Mouse (Mus musculus): ENCODE measurements around the gene Pglyrp2. TPM values are rescaled to one million over a fixed set of nuclear protein-coding genes. Genes with fewer than 3 reads are reported as not detected.

The Pglyrp2 gene
- not detected in 2 replicates for polyA plus RNA-seq (2014; fragmentation: Nextera tagmentation; extraction: Ambion mirVana)

- Histone ChIP-seq H3K27ac (ENCODE audit: low read depth, low read length) (no peak within 1 kb of the TSS), H3K9me3 (ENCODE audit: control insufficient read depth, low read length) (no peaks in the 10 kb centered on the region), H3K4me3 (ENCODE audit: low read depth, low read length) (no peak within 1 kb of the TSS), H3K36me3 (ENCODE audit: control insufficient read depth, insufficient read depth, low read length) (no peaks in the 10 kb centered on the region), H3K27me3 (ENCODE audit: control insufficient read depth, insufficient read depth, low read length) (no peaks in the 10 kb centered on the region), H3K4me1 (replicated peaks; ENCODE audit: control insufficient read depth, insufficient read depth, low read length) (no peaks in the 10 kb centered on the region), H3K9ac (ENCODE audit: low read depth, low read length) (no peak within 1 kb of the TSS), H3K4me2 (replicated peaks; ENCODE audit: low read depth, low read length) (no peak within 1 kb of the TSS)
- WGBS = 82% methylated on average over 2 of the region's 2 CpGs
- DNase-seq (ENCODE audit: low spot score) = no peak
- ATAC-seq (ENCODE audit: low FRiP score) = no peak
Observed at GRCm38 (mm10) chr17:32424034-32424433, at the start of gene Pglyrp2. Gene Pglyrp2 (minus strand): TSS chr17:32424167.

- Histone ChIP-seq H3K27ac (ENCODE audit: low read depth, low read length) (no peak overlapping the region), H3K36me3 (ENCODE audit: control insufficient read depth, insufficient read depth, low read length) (no peaks in the 10 kb centered on the region), H3K9me3 (ENCODE audit: control insufficient read depth, low read length) (no peaks in the 10 kb centered on the region), H3K4me1 (replicated peaks; ENCODE audit: control insufficient read depth, insufficient read depth, low read length) (no peaks in the 10 kb centered on the region), H3K9ac (ENCODE audit: low read depth, low read length) (no peak overlapping the region), H3K4me3 (ENCODE audit: low read depth, low read length) (no peak overlapping the region), H3K4me2 (replicated peaks; ENCODE audit: low read depth, low read length) (no peak overlapping the region), H3K27me3 (ENCODE audit: control insufficient read depth, insufficient read depth, low read length) (no peaks in the 10 kb centered on the region)
- ATAC-seq (ENCODE audit: low FRiP score) (no peak), DNase-seq (ENCODE audit: low spot score) (no peak)
- 72% methylated on average over 7 of the region's 7 CpGs for WGBS
Observed at GRCm38 (mm10) chr17:32472176-32472575, 48.2 kb upstream of the Pglyrp2 start.

GRCm38 (mm10) chr17:32470795-32471194 is 46.8 kb upstream of the Pglyrp2 start:
- Histone ChIP-seq H3K36me3 (ENCODE audit: control insufficient read depth, insufficient read depth, low read length) (no peaks in the 10 kb centered on the region), H3K9ac (ENCODE audit: low read depth, low read length) (no peak overlapping the region), H3K9me3 (ENCODE audit: control insufficient read depth, low read length) (no peaks in the 10 kb centered on the region), H3K4me2 (replicated peaks; ENCODE audit: low read depth, low read length) (no peak overlapping the region), H3K27me3 (ENCODE audit: control insufficient read depth, insufficient read depth, low read length) (no peaks in the 10 kb centered on the region), H3K27ac (ENCODE audit: low read depth, low read length) (no peak overlapping the region), H3K4me1 (replicated peaks; ENCODE audit: control insufficient read depth, insufficient read depth, low read length) (no peaks in the 10 kb centered on the region), H3K4me3 (ENCODE audit: low read depth, low read length) (no peak overlapping the region)
- WGBS = 80% methylated on average over 4 of the region's 4 CpGs
- ATAC-seq (ENCODE audit: low FRiP score) (no peak), DNase-seq (ENCODE audit: low spot score) (no peak)

GRCm38 (mm10) chr17:32468494-32468893 is 44.5 kb upstream of the Pglyrp2 start:
- ATAC-seq (ENCODE audit: low FRiP score) (no peak), DNase-seq (ENCODE audit: low spot score) (no peak)
- Histone ChIP-seq H3K4me1 (replicated peaks; ENCODE audit: control insufficient read depth, insufficient read depth, low read length) (no peaks in the 10 kb centered on the region), H3K9ac (ENCODE audit: low read depth, low read length) (no peak overlapping the region), H3K4me3 (ENCODE audit: low read depth, low read length) (no peak overlapping the region), H3K27me3 (ENCODE audit: control insufficient read depth, insufficient read depth, low read length) (no peaks in the 10 kb centered on the region), H3K36me3 (ENCODE audit: control insufficient read depth, insufficient read depth, low read length) (no peaks in the 10 kb centered on the region), H3K4me2 (replicated peaks; ENCODE audit: low read depth, low read length) (no peak overlapping the region), H3K27ac (ENCODE audit: low read depth, low read length) (no peak overlapping the region), H3K9me3 (ENCODE audit: control insufficient read depth, low read length) (no peaks in the 10 kb centered on the region)
- WGBS = 47% methylated on average over 7 of the region's 7 CpGs

GRCm38 (mm10) chr17:32454997-32455396 is 31.0 kb upstream of the Pglyrp2 start:
- no peaks in the 10 kb centered on the region for H3K9me3 ChIP-seq (ENCODE audit: control insufficient read depth, low read length)
- no peak overlapping the region for H3K27ac ChIP-seq (ENCODE audit: low read depth, low read length)
- no peak for ATAC-seq (ENCODE audit: low FRiP score)
- no peak for DNase-seq (ENCODE audit: low spot score)
- no peaks in the 10 kb centered on the region for H3K36me3 ChIP-seq (ENCODE audit: control insufficient read depth, insufficient read depth, low read length)
- 50% methylated on average over 2 of the region's 2 CpGs for WGBS
- 0 out of 2 replicates have a peak, but pooled peaks cover 5% of the 10 kb centered on the region for H3K4me1 ChIP-seq (replicated peaks; ENCODE audit: control insufficient read depth, insufficient read depth, low read length)
- H3K9ac ChIP-seq (ENCODE audit: low read depth, low read length) = no peak overlapping the region
- H3K4me3 ChIP-seq (ENCODE audit: low read depth, low read length) = no peak overlapping the region
- H3K4me2 ChIP-seq (replicated peaks; ENCODE audit: low read depth, low read length) = no peak overlapping the region
- H3K27me3 ChIP-seq (ENCODE audit: control insufficient read depth, insufficient read depth, low read length) = no peaks in the 10 kb centered on the region

- Histone ChIP-seq H3K27ac (ENCODE audit: low read depth, low read length) (no peak overlapping the region), H3K27me3 (ENCODE audit: control insufficient read depth, insufficient read depth, low read length) (no peaks in the 10 kb centered on the region), H3K9ac (ENCODE audit: low read depth, low read length) (no peak overlapping the region), H3K4me1 (replicated peaks; ENCODE audit: control insufficient read depth, insufficient read depth, low read length) (0 out of 2 replicates have a peak, but pooled peaks cover 5% of the 10 kb centered on the region), H3K4me2 (replicated peaks; ENCODE audit: low read depth, low read length) (no peak overlapping the region), H3K9me3 (ENCODE audit: control insufficient read depth, low read length) (no peaks in the 10 kb centered on the region), H3K36me3 (ENCODE audit: control insufficient read depth, insufficient read depth, low read length) (no peaks in the 10 kb centered on the region), H3K4me3 (ENCODE audit: low read depth, low read length) (no peak overlapping the region)
- 77% methylated on average over 4 of the region's 4 CpGs for WGBS
- DNase-seq (ENCODE audit: low spot score) (no peak), ATAC-seq (ENCODE audit: low FRiP score) (no peak)
Observed at GRCm38 (mm10) chr17:32454188-32454587, 30.2 kb upstream of the Pglyrp2 start.

GRCm38 (mm10) chr17:32452482-32452881 is 28.5 kb upstream of the Pglyrp2 start, which contains the start of gene Cyp4f39:
Gene Cyp4f39 (plus strand): TSS chr17:32452723.
- Histone ChIP-seq H3K4me2 (replicated peaks; ENCODE audit: low read depth, low read length) (peak within 1 kb of the TSS; percentile 60), H3K4me1 (replicated peaks; ENCODE audit: control insufficient read depth, insufficient read depth, low read length) (0 out of 2 replicates have a peak, but pooled peaks cover 5% of the 10 kb centered on the region), H3K9ac (ENCODE audit: low read depth, low read length) (peak within 1 kb of the TSS; percentile 40; the same call in 1 of the 2 replicates), H3K27me3 (ENCODE audit: control insufficient read depth, insufficient read depth, low read length) (no peaks in the 10 kb centered on the region), H3K9me3 (ENCODE audit: control insufficient read depth, low read length) (no peaks in the 10 kb centered on the region), H3K27ac (ENCODE audit: low read depth, low read length) (no peak within 1 kb of the TSS), H3K36me3 (ENCODE audit: control insufficient read depth, insufficient read depth, low read length) (no peaks in the 10 kb centered on the region), H3K4me3 (ENCODE audit: low read depth, low read length) (peak within 1 kb of the TSS; percentile 25)
- peak; percentile 45 for DNase-seq (ENCODE audit: low spot score)
- ATAC-seq (ENCODE audit: low FRiP score) = no peak
- WGBS = 1% methylated on average over 17 of the region's 19 CpGs

- Histone ChIP-seq H3K4me2 (replicated peaks; ENCODE audit: low read depth, low read length) (no peak overlapping the region), H3K36me3 (ENCODE audit: control insufficient read depth, insufficient read depth, low read length) (no peaks in the 10 kb centered on the region), H3K27me3 (ENCODE audit: control insufficient read depth, insufficient read depth, low read length) (no peaks in the 10 kb centered on the region), H3K9ac (ENCODE audit: low read depth, low read length) (no peak overlapping the region), H3K9me3 (ENCODE audit: control insufficient read depth, low read length) (no peaks in the 10 kb centered on the region), H3K4me3 (ENCODE audit: low read depth, low read length) (no peak overlapping the region), H3K4me1 (replicated peaks; ENCODE audit: control insufficient read depth, insufficient read depth, low read length) (0 out of 2 replicates have a peak, but pooled peaks cover 5% of the 10 kb centered on the region), H3K27ac (ENCODE audit: low read depth, low read length) (no peak overlapping the region)
- ATAC-seq (ENCODE audit: low FRiP score) (no peak), DNase-seq (ENCODE audit: low spot score) (no peak)
- WGBS = 45% methylated on average over 2 of the region's 2 CpGs
Observed at GRCm38 (mm10) chr17:32450844-32451537, 27.0 kb upstream of the Pglyrp2 start.

GRCm38 (mm10) chr17:32449042-32449441 is 25.1 kb upstream of the Pglyrp2 start:
- no peak for DNase-seq (ENCODE audit: low spot score)
- no peak overlapping the region for H3K4me3 ChIP-seq (ENCODE audit: low read depth, low read length)
- no peak overlapping the region for H3K9ac ChIP-seq (ENCODE audit: low read depth, low read length)
- no peaks in the 10 kb centered on the region for H3K9me3 ChIP-seq (ENCODE audit: control insufficient read depth, low read length)
- no peaks in the 10 kb centered on the region for H3K27me3 ChIP-seq (ENCODE audit: control insufficient read depth, insufficient read depth, low read length)
- H3K4me2 ChIP-seq (replicated peaks; ENCODE audit: low read depth, low read length) = no peak overlapping the region
- WGBS = 90% methylated on average over 1 of the region's 1 CpGs
- no peaks in the 10 kb centered on the region for H3K36me3 ChIP-seq (ENCODE audit: control insufficient read depth, insufficient read depth, low read length)
- no peak overlapping the region for H3K27ac ChIP-seq (ENCODE audit: low read depth, low read length)
- ATAC-seq (ENCODE audit: low FRiP score) = no peak
- 0 out of 2 replicates have a peak, but pooled peaks cover 5% of the 10 kb centered on the region for H3K4me1 ChIP-seq (replicated peaks; ENCODE audit: control insufficient read depth, insufficient read depth, low read length)

Data from hindbrain, embryonic 11.5 days (tissue).